Mouse (Mus musculus) embryonic facial prominence, embryonic 14.5 days (tissue): Measurements from ENCODE around the gene Mamdc2. TPM values are rescaled to one million over a fixed set of nuclear protein-coding genes. Genes with fewer than 3 reads are reported as not detected.

Source experiments
- ATAC-seq: fragments of 200-750 bp; cut with Nextera tagmentation; 2 replicates; pipeline ENCODE4 v1.8.0; 2017; ENCODE audit warnings: low read depth, moderate number of reproducible peaks, moderate TSS enrichment
- DNase-seq: peaks from one replicate; pipeline ENCODE4 v3.0.0-alpha.2; 2015; ENCODE audit warnings: low spot score
- H3K27ac ChIP-seq: fragments of 300-500 bp; sonication (generic); replicated peaks from 2 replicates; pipeline ENCODE4 v1.5.1; 2014; ENCODE audit warnings: low read depth, mild to moderate bottlenecking, low read length, moderate library complexity
- H3K27me3 ChIP-seq: fragments of 300-500 bp; sonication (generic); replicated peaks from 2 replicates; pipeline ENCODE4 v1.6.1; 2014; ENCODE audit warnings: low read length; ENCODE audit not compliant: control insufficient read depth, insufficient read depth
- H3K36me3 ChIP-seq: fragments of 300-500 bp; sonication (generic); 2 replicates; pipeline ENCODE4 v1.6.1; 2014; ENCODE audit warnings: low read length, mixed read lengths; ENCODE audit not compliant: control insufficient read depth, insufficient read depth
- H3K4me1 ChIP-seq: fragments of 300-500 bp; sonication (generic); 2 replicates; pipeline ENCODE4 v1.6.1; 2014; ENCODE audit warnings: antibody characterized with exemption, low read length; ENCODE audit not compliant: control insufficient read depth, insufficient read depth
- H3K4me2 ChIP-seq: fragments of 300-500 bp; sonication (generic); 2 replicates; pipeline ENCODE4 v1.6.1; 2014; ENCODE audit warnings: low read depth, mild to moderate bottlenecking, low read length, moderate library complexity, mixed read lengths
- H3K4me3 ChIP-seq: fragments of 300-500 bp; sonication (generic); 2 replicates; pipeline ENCODE4 v1.5.1; 2014; ENCODE audit warnings: low read depth, mild to moderate bottlenecking, low read length
- H3K9ac ChIP-seq: fragments of 300-500 bp; sonication (generic); 2 replicates; pipeline ENCODE4 v1.6.1; 2014; ENCODE audit warnings: low read depth, mild to moderate bottlenecking, low read length, moderate library complexity, mixed read lengths
- H3K9me3 ChIP-seq: fragments of 300-500 bp; sonication (generic); 2 replicates; pipeline ENCODE4 v1.6.1; 2016; ENCODE audit warnings: low read length; ENCODE audit not compliant: control insufficient read depth
- WGBS: fragments of 180-500 bp; shearing (Covaris S2); extraction: QIAGEN DNeasy Blood & Tissue Kit; methylation state at CpG from one replicate; pipeline ENCODE4 v1.1.7; 2014; 5-methylcytosine and 5-hydroxymethylcytosine counted together
- polyA plus RNA-seq: library from polyadenylated mRNA; unstranded; fragments of >200 nt; fragmentation: Nextera tagmentation; extraction: Ambion mirVana; gene quantifications from 2 replicates; pipeline ENCODE4 v1.2.1, GENCODE M21; 2014

Gene Mamdc2
- polyA plus RNA-seq, 1 experiment from 2014 or later, result 7.5 TPM

DNA sequence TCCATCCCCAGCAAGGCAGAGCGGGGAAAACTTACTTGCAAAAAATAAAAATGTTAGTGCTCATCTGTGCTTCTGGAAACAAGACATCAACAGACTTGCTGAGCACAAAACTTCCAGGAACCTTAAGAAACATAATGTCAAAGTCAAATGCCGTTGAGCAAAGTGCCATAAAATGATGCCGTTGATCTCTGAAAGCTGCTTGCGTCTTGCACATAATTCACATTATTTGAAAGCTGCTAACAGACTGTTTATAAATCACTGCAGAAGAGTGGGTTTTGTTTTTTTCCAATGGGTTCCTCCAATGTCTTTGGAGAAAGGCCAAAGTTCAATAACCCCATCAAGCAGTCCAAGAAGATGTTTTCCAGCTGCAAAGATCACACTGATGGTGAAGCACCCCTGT, 37.9 kb downstream of the Mamdc2 start:
- H3K27ac ChIP-seq, result no peak overlapping the region
- no peaks in the 10 kb centered on the region for H3K4me1 ChIP-seq
- H3K4me2 ChIP-seq, result no peak overlapping the region
- H3K9me3 ChIP-seq, result no peaks in the 10 kb centered on the region
- H3K4me3 ChIP-seq, result no peak overlapping the region
- no peak for ATAC-seq
- H3K36me3 ChIP-seq, result no peaks in the 10 kb centered on the region
- no peak overlapping the region for H3K9ac ChIP-seq
- DNase-seq, result no peak
- no peaks in the 10 kb centered on the region for H3K27me3 ChIP-seq
- WGBS, result 74% methylated on average over 4 of the region's 4 CpGs

DNA sequence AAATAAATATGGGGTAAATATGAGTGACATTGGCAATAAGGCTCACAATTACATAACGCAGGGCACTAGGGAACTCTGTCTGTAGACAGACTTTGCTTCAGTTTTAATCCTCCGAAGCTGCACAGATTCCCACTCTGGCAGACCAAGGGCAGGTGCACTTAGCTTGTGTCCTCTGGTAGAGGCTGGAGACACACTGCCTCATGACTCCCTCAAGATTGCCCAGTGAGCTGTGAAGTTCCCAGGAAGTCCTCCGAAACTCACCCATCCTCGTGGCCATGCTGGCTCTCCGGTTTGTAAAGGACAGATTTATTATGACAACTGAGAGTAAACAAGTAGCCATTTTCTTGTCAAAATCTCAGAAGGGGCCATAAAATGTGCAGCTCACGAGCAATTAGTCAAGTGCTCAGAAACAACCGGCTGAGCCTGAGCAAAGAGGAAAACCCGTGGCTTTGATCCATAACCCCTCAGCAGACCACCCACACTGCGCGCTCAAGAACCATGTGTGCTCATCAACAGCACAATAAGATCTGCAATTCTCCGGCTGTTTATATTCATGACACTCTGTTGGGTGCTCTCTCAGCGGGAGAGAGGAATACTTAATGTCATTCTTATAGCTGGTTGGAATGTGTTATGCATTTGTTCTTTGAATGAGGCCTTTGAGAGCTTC, 46.6 kb downstream of the Mamdc2 start:
- Histone ChIP-seq H3K4me1 (0 out of 2 replicates have a peak, but pooled peaks cover 3% of the 10 kb centered on the region), H3K4me2 (no peak overlapping the region), H3K27me3 (no peaks in the 10 kb centered on the region), H3K36me3 (no peaks in the 10 kb centered on the region), H3K27ac (no peak overlapping the region), H3K9ac (no peak overlapping the region), H3K9me3 (no peaks in the 10 kb centered on the region), H3K4me3 (no peak overlapping the region)
- ATAC-seq, result no peak
- peak; percentile 42 for DNase-seq
- WGBS, result 56% methylated on average over 12 of the region's 12 CpGs

DNA sequence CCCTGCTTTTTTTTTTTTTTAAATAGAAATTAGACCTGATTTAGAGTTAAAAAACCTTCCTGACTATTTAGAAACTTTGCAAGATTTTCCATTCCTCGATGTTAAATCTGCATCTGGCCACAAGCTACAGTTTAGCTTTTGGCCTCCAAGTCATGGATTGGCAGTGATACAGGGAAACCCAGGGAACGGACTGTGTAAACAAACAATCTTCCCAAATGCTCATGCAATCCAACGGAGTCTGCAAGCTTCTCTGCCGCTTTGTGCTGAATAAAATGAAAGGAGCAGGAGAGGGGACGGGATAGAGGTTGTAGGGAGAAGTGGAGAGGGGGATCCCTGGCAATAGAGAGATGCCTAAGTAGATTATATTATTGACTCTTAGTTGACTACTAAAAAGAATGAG, 47.8 kb downstream of the Mamdc2 start:
- H3K4me3 ChIP-seq, result no peak overlapping the region
- H3K9ac ChIP-seq, result no peak overlapping the region
- no peaks in the 10 kb centered on the region; the same call in 1 of the 2 replicates for H3K27me3 ChIP-seq
- H3K9me3 ChIP-seq, result no peaks in the 10 kb centered on the region
- no peak overlapping the region for H3K4me2 ChIP-seq
- H3K4me1 ChIP-seq, result 0 out of 2 replicates have a peak, but pooled peaks cover 3% of the 10 kb centered on the region
- DNase-seq (peak; percentile 69), ATAC-seq (0 out of 2 replicates have a peak, but pooled peaks have one; percentile 47)
- whole genome bisulfite sequencing, result 56% methylated on average over 5 of the region's 5 CpGs
- no peak overlapping the region for H3K27ac ChIP-seq
- no peaks in the 10 kb centered on the region for H3K36me3 ChIP-seq

DNA sequence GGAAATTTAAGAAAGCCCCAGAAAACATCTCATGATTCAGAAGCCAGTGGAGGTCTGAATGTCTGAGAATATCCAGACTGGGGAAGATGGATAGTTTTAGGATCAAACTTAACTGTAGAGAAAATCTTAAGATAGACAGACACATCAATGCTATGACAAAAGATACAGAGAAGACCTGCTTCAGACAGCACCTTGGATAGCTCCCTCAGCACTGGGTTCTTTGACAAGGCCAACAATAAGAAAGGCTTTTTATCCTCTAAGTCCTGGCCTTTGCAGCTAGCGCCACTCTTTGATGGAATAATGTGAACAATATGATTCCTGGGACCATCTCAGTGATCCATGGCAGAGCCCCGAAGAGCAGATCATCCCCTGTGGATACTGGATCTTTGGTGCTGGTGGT, 52.3 kb downstream of the Mamdc2 start:
- ATAC-seq (no peak), DNase-seq (peak; percentile 58)
- H3K9me3 ChIP-seq, result no peaks in the 10 kb centered on the region
- 47% methylated on average over 2 of the region's 2 CpGs for WGBS
- no peaks in the 10 kb centered on the region; the same call in 1 of the 2 replicates for H3K27me3 ChIP-seq
- no peak overlapping the region for H3K9ac ChIP-seq
- no peak overlapping the region for H3K4me3 ChIP-seq
- no peaks in the 10 kb centered on the region for H3K4me1 ChIP-seq
- H3K36me3 ChIP-seq, result no peaks in the 10 kb centered on the region
- no peak overlapping the region for H3K27ac ChIP-seq
- no peak overlapping the region for H3K4me2 ChIP-seq

DNA sequence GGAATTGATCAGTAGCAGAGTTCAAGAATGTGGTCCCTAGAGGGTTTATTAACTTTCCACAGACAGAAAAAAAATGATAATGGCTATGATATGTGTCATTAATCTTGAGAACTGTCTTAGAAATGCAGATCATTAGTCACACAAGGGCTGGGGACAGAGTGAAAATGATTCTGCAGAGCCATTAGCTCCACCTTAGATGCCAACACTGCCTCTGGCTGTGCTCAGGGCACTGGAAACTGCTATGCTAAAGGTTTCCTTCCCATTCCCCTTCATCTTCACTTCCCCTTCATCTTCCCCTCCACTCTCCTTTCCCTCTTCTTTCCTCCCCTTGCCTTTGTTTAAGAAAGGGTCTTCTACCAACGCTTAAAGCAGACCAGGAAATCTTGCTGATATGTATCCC, 53.6 kb downstream of the Mamdc2 start:
- DNase-seq, result no peak
- 67% methylated on average over 1 of the region's 1 CpGs for WGBS
- ATAC-seq, result no peak

DNA sequence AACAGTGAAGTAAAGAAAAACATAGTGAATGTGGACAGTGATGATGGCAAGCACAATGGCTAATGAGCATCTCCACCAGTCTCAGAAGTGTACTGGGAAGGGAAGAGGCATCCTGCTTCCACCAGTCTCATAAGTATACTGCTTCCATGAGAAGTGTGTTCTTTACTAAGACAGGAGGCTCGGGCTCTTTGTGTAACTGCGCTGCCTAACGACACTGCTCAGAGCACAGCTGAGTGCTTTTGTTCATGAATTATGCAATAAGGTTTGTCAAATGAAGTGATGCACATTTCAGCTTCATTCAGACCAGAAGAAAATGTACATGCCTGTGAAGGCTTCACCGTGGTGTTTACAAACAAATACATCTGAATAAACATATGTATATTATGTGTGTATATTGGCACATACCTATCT, 59.4 kb downstream of the Mamdc2 start:
- H3K9ac ChIP-seq, result no peak overlapping the region
- no peak overlapping the region for H3K27ac ChIP-seq
- no peak overlapping the region for H3K4me3 ChIP-seq
- no peaks in the 10 kb centered on the region for H3K27me3 ChIP-seq
- ATAC-seq (no peak), DNase-seq (no peak)
- H3K36me3 ChIP-seq, result no peaks in the 10 kb centered on the region
- 70% methylated on average over 4 of the region's 4 CpGs for WGBS
- no peaks in the 10 kb centered on the region for H3K4me1 ChIP-seq
- H3K4me2 ChIP-seq, result no peak overlapping the region
- no peaks in the 10 kb centered on the region for H3K9me3 ChIP-seq

More for the DNA sequence above, 53.6 kb downstream of the Mamdc2 start:
- H3K4me2 ChIP-seq, result no peak overlapping the region
- H3K36me3 ChIP-seq, result no peaks in the 10 kb centered on the region
- H3K9ac ChIP-seq, result no peak overlapping the region
- H3K4me1 ChIP-seq, result no peaks in the 10 kb centered on the region
- no peak overlapping the region for H3K4me3 ChIP-seq
- H3K27me3 ChIP-seq, result no peaks in the 10 kb centered on the region; the same call in 1 of the 2 replicates
- no peak overlapping the region for H3K27ac ChIP-seq
- H3K9me3 ChIP-seq, result no peaks in the 10 kb centered on the region

DNA sequence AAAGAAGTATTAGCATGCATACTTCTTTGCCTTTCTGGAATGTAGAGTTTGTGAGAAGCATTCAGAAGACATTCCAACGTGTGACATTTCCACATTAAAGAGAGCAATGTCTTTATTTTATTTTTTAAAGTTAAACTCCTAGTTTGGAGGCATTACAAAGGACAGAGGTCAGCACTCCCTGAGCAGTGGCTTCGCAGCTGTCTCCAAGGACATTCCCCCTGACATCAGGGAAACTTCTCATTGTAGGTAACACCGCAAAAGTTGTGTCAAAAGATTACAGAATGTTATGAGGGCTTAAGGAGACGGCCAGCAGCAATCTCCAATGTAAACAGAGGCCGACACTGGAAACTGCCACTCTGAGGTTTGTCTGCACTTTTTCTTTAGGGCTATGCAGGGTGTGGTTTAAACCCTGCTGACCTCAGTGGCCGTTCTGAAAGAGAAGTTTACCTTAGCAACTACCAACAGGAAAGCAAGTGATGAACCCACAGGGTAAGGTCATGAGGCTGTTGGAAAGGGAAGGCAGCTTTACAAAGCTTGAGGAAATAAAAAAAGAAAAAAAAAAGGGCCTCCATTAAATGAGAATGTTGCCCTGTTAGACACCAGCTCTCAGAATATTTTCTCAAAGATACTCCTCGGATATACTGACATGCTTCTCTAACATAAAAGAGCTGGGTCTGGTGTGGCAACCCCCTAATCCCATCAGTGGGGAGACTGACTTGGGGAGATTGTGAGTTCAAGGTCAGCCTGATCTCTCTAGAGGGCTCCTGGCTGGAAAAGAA, 60.0 kb downstream of the Mamdc2 start:
- DNase-seq (no peak), ATAC-seq (no peak)
- Histone ChIP-seq H3K9ac (no peak overlapping the region), H3K9me3 (no peaks in the 10 kb centered on the region), H3K27ac (no peak overlapping the region), H3K4me3 (no peak overlapping the region), H3K36me3 (no peaks in the 10 kb centered on the region), H3K27me3 (no peaks in the 10 kb centered on the region), H3K4me2 (no peak overlapping the region), H3K4me1 (no peaks in the 10 kb centered on the region)
- 16% methylated on average over 7 of the region's 7 CpGs for WGBS

DNA sequence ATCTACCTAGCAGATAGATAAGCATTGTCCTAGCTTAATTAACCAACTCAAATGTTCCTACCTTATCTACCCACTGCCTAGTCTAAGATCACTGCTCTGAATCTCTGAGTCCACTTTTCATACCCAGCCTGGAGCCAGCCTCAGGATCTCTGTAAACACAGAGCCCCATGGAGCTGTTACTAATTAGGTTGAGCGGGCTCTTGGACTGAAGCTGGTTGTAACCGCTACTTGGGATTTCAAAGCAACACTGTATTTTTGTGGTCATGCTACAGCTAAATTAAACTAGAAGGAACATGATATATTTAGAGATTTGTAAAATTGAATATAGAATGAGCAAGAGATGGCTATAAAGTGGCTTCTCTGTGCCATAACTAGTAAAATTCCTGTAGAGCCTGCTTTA, 65.8 kb downstream of the Mamdc2 start:
- H3K4me3 ChIP-seq, result no peak overlapping the region
- WGBS, result 41% methylated on average over 2 of the region's 2 CpGs
- H3K9me3 ChIP-seq, result no peaks in the 10 kb centered on the region
- no peaks in the 10 kb centered on the region for H3K27me3 ChIP-seq
- H3K9ac ChIP-seq, result no peak overlapping the region
- no peak overlapping the region for H3K27ac ChIP-seq
- DNase-seq (peak; percentile 74), ATAC-seq (peak; percentile 50; the same call in 1 of the 2 replicates)
- H3K4me2 ChIP-seq, result no peak overlapping the region
- no peaks in the 10 kb centered on the region for H3K36me3 ChIP-seq
- H3K4me1 ChIP-seq, result 0 out of 2 replicates have a peak, but pooled peaks cover 3% of the 10 kb centered on the region
